Comparison of ENCODE assay signal across 14 mouse cellular contexts in the genomic region with DNA sequence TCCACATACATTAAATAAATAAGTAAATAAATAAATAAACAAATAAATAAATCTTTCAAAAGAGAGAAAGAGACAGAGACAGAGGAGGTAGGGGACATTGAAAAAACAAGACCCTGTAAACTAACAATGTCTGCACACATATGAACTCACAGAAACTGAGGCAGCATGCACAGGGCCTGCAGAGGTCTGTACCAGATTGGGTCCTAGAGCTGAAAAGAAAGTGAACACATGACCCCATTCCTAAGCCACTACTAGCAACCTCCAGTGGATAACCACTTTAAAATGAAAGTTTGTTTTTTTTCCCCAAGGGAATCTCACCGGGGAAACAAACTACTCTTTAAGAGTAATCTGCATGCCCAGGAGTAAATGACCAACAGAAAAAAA. TPM values are rescaled to one million over a fixed set of nuclear protein-coding genes. Genes with fewer than 3 reads are reported as not detected.
"Had no signal": no experiment of that assay in that cellular context is flagged by ENCODE, and none has a peak within 500 bp of the region (broad histone marks: within the 10 kb centered on the region; RNA-seq: fewer than 3 reads in every experiment).

No protein-coding gene starts in this region.

RNA-seq across cellular contexts. Expression of gene Zfp978, which starts 41.4 kb away (rescaled TPM):
- polyA plus RNA-seq: limb, embryonic 10.5 days; limb, embryonic 11.5 days; limb, embryonic 12.5 days; limb, embryonic 13.5 days; limb, embryonic 14.5 days; liver, adult 2 months; liver, postnatal 0 days; lung, adult 2 months; macrophage; midbrain, embryonic 10.5 days; midbrain, embryonic 12.5 days; midbrain, embryonic 15.5 days; midbrain, embryonic 16.5 days; midbrain, postnatal 0 days had no signal
